Mouse (Mus musculus) neural tube, embryonic 11.5 days (tissue): ENCODE results near the gene Aven. TPM values are rescaled to one million over a fixed set of nuclear protein-coding genes. Genes with fewer than 3 reads are reported as not detected.

ENCODE experiments used
- ATAC-seq: fragments of 200-750 bp; cut with Nextera tagmentation; 2 replicates; pipeline ENCODE4 v1.8.0; 2017; ENCODE audit warnings: moderate number of reproducible peaks, mild to moderate bottlenecking, moderate TSS enrichment, moderate library complexity; ENCODE audit not compliant: insufficient read depth, low FRiP score, low TSS enrichment
- DNase-seq: peaks from one replicate; pipeline ENCODE4 v3.0.0-alpha.2; 2015; ENCODE audit warnings: low spot score
- H3K27ac ChIP-seq: fragments of 300-500 bp; sonication (generic); 2 replicates; pipeline ENCODE4 v1.5.1; 2014; ENCODE audit warnings: low read depth, mild to moderate bottlenecking, low read length
- H3K27me3 ChIP-seq: fragments of 300-500 bp; sonication (generic); 2 replicates; pipeline ENCODE4 v1.6.1; 2014; ENCODE audit warnings: mild to moderate bottlenecking, low read length, mixed read lengths; ENCODE audit not compliant: control insufficient read depth, insufficient read depth
- H3K36me3 ChIP-seq: fragments of 300-500 bp; sonication (generic); 2 replicates; pipeline ENCODE4 v1.6.1; 2014; ENCODE audit warnings: mild to moderate bottlenecking, low read length, moderate library complexity, mixed read lengths; ENCODE audit not compliant: control insufficient read depth, insufficient read depth
- H3K4me1 ChIP-seq: fragments of 300-500 bp; sonication (generic); 2 replicates; pipeline ENCODE4 v1.6.1; 2014; ENCODE audit warnings: low read length, mixed read lengths; ENCODE audit not compliant: control insufficient read depth, insufficient read depth
- H3K4me2 ChIP-seq: fragments of 300-500 bp; sonication (generic); 2 replicates; pipeline ENCODE4 v1.6.1; 2014; ENCODE audit warnings: low read depth, mild to moderate bottlenecking, moderate library complexity
- H3K4me3 ChIP-seq: fragments of 300-500 bp; sonication (generic); 2 replicates; pipeline ENCODE4 v1.5.1; 2014; ENCODE audit warnings: low read depth, low read length
- H3K9ac ChIP-seq: fragments of 300-500 bp; sonication (generic); 2 replicates; pipeline ENCODE4 v1.6.1; 2014; ENCODE audit warnings: mild to moderate bottlenecking, low read length
- H3K9me3 ChIP-seq: fragments of 300-500 bp; sonication (generic); 2 replicates; pipeline ENCODE4 v1.6.1; 2016; ENCODE audit warnings: low read length; ENCODE audit not compliant: control insufficient read depth
- WGBS: fragments of 180-500 bp; shearing (Covaris S2); extraction: QIAGEN DNeasy Blood & Tissue Kit; methylation state at CpG from one replicate; pipeline ENCODE4 v1.1.7; 2014; 5-methylcytosine and 5-hydroxymethylcytosine counted together
- polyA plus RNA-seq: library from polyadenylated mRNA; unstranded; fragments of >200 nt; fragmentation: Nextera tagmentation; extraction: Ambion mirVana; gene quantifications from 2 replicates; pipeline ENCODE4 v1.2.1, GENCODE M21; 2014

The Aven gene
- polyA plus RNA-seq, 1 experiment from 2014 or later, result 7.7 TPM

- Histone ChIP-seq H3K27ac (no peak overlapping the region), H3K4me1 (no peaks in the 10 kb centered on the region), H3K9me3 (no peaks in the 10 kb centered on the region), H3K9ac (no peak overlapping the region), H3K36me3 (no peaks in the 10 kb centered on the region), H3K4me2 (no peak overlapping the region), H3K4me3 (no peak overlapping the region), H3K27me3 (no peaks in the 10 kb centered on the region)
- ATAC-seq (no peak), DNase-seq (no peak)
These were observed 25.8 kb downstream of the Aven start for GRCm38 (mm10) chr2:112518541-112518940.

- Histone ChIP-seq H3K9me3 (no peaks in the 10 kb centered on the region), H3K36me3 (no peaks in the 10 kb centered on the region), H3K4me2 (no peak overlapping the region), H3K4me3 (no peak overlapping the region), H3K27ac (no peak overlapping the region), H3K27me3 (no peaks in the 10 kb centered on the region), H3K4me1 (no peaks in the 10 kb centered on the region), H3K9ac (no peak overlapping the region)
- 87% methylated on average over 4 of the region's 4 CpGs for WGBS
- ATAC-seq, result no peak
- no peak for DNase-seq
These were observed 28.0 kb downstream of the Aven start for GRCm38 (mm10) chr2:112520526-112521482.

- Histone ChIP-seq H3K27me3 (no peaks in the 10 kb centered on the region), H3K36me3 (no peaks in the 10 kb centered on the region), H3K27ac (no peak overlapping the region), H3K9ac (no peak overlapping the region), H3K4me3 (no peak overlapping the region), H3K9me3 (no peaks in the 10 kb centered on the region), H3K4me1 (no peaks in the 10 kb centered on the region), H3K4me2 (no peak overlapping the region)
- ATAC-seq (no peak), DNase-seq (no peak)
- WGBS, result 90% methylated on average over 3 of the region's 3 CpGs
These were observed 34.2 kb downstream of the Aven start for GRCm38 (mm10) chr2:112526933-112527332.

GRCm38 (mm10) chr2:112532812-112533496, 40.2 kb downstream of the Aven start:
- no peak for ATAC-seq

GRCm38 (mm10) chr2:112534677-112535222, 42.0 kb downstream of the Aven start:
- Histone ChIP-seq H3K9me3 (no peaks in the 10 kb centered on the region), H3K4me3 (no peak overlapping the region), H3K27ac (no peak overlapping the region), H3K4me1 (no peaks in the 10 kb centered on the region), H3K36me3 (no peaks in the 10 kb centered on the region), H3K9ac (no peak overlapping the region; the same call in 1 of the 2 replicates), H3K27me3 (no peaks in the 10 kb centered on the region), H3K4me2 (no peak overlapping the region)
- ATAC-seq, result no peak
- WGBS, result 59% methylated on average over 14 of the region's 14 CpGs
- DNase-seq, result no peak

More at GRCm38 (mm10) chr2:112532812-112533496, 40.2 kb downstream of the Aven start:
- Histone ChIP-seq H3K4me1 (no peaks in the 10 kb centered on the region), H3K27me3 (no peaks in the 10 kb centered on the region), H3K4me2 (no peak overlapping the region), H3K9me3 (no peaks in the 10 kb centered on the region), H3K36me3 (no peaks in the 10 kb centered on the region), H3K4me3 (no peak overlapping the region), H3K27ac (no peak overlapping the region), H3K9ac (no peak overlapping the region)
- 70% methylated on average over 10 of the region's 10 CpGs for WGBS
- no peak for DNase-seq

- Histone ChIP-seq H3K9me3 (no peaks in the 10 kb centered on the region), H3K27ac (no peak overlapping the region), H3K9ac (no peak overlapping the region), H3K36me3 (no peaks in the 10 kb centered on the region), H3K4me1 (no peaks in the 10 kb centered on the region), H3K27me3 (no peaks in the 10 kb centered on the region), H3K4me2 (no peak overlapping the region), H3K4me3 (no peak overlapping the region)
- DNase-seq (no peak), ATAC-seq (no peak)
- 92% methylated on average over 1 of the region's 1 CpGs for WGBS
These were observed 46.0 kb downstream of the Aven start for GRCm38 (mm10) chr2:112538783-112539182.

GRCm38 (mm10) chr2:112541695-112542285, 49.0 kb downstream of the Aven start:
- H3K9me3 ChIP-seq, result no peaks in the 10 kb centered on the region
- H3K4me1 ChIP-seq, result no peaks in the 10 kb centered on the region
- H3K4me3 ChIP-seq, result no peak overlapping the region
- no peak for ATAC-seq
- no peak for DNase-seq
- no peaks in the 10 kb centered on the region for H3K36me3 ChIP-seq
- no peaks in the 10 kb centered on the region for H3K27me3 ChIP-seq
- no peak overlapping the region for H3K27ac ChIP-seq
- H3K4me2 ChIP-seq, result no peak overlapping the region
- no peak overlapping the region for H3K9ac ChIP-seq
- WGBS, result 82% methylated on average over 5 of the region's 5 CpGs

- 91% methylated on average over 10 of the region's 10 CpGs for WGBS
- H3K27ac ChIP-seq, result no peak overlapping the region
- no peaks in the 10 kb centered on the region for H3K36me3 ChIP-seq
- no peaks in the 10 kb centered on the region for H3K4me1 ChIP-seq
- no peak for DNase-seq
- H3K27me3 ChIP-seq, result no peaks in the 10 kb centered on the region
- no peak overlapping the region for H3K4me3 ChIP-seq
- no peak for ATAC-seq
- H3K9ac ChIP-seq, result no peak overlapping the region
- no peaks in the 10 kb centered on the region for H3K9me3 ChIP-seq
- H3K4me2 ChIP-seq, result no peak overlapping the region
These were observed 63.8 kb downstream of the Aven start for GRCm38 (mm10) chr2:112556527-112556926.
